Mouse (Mus musculus) liver, postnatal 0 days (tissue): ENCODE measurements around the gene Olfr889. TPM values are rescaled to one million over a fixed set of nuclear protein-coding genes. Genes with fewer than 3 reads are reported as not detected.
"Not testable (repeated sequence)": the region's sequence is repeated elsewhere in the genome, so short reads cannot be mapped to it uniquely, and the experiment has no call there.

Experiments used
- ATAC-seq: fragments of 200-750 bp; cut with Nextera tagmentation; 2 replicates; pipeline ENCODE4 v1.8.0; 2017; ENCODE audit warnings: mild to moderate bottlenecking, moderate library complexity
- DNase-seq: peaks from one replicate; pipeline ENCODE4 v3.0.0-alpha.2; 2016
- H3K27ac ChIP-seq: fragments of 300-500 bp; sonication (generic); 2 replicates; pipeline ENCODE4 v1.5.1; 2014; ENCODE audit warnings: antibody characterized with exemption, moderate library complexity, mild to moderate bottlenecking, low read depth
- H3K27me3 ChIP-seq: fragments of 300-500 bp; sonication (generic); 2 replicates; pipeline ENCODE4 v1.6.1; 2014; ENCODE audit warnings: low read length, control low read depth, mixed read lengths; ENCODE audit not compliant: insufficient read depth
- H3K36me3 ChIP-seq: fragments of 300-500 bp; sonication (generic); replicated peaks from 2 replicates; pipeline ENCODE4 v1.6.1; 2014; ENCODE audit warnings: mild to moderate bottlenecking, control low read depth, low read length, moderate library complexity, mixed read lengths; ENCODE audit not compliant: insufficient read depth
- H3K4me1 ChIP-seq: fragments of 300-500 bp; sonication (generic); 2 replicates; pipeline ENCODE4 v1.6.1; 2014; ENCODE audit warnings: antibody characterized with exemption, mild to moderate bottlenecking, control low read depth; ENCODE audit not compliant: insufficient read depth
- H3K4me2 ChIP-seq: fragments of 300-500 bp; sonication (generic); 2 replicates; pipeline ENCODE4 v1.6.1; 2014; ENCODE audit warnings: low read depth, mild to moderate bottlenecking, low read length, moderate library complexity, mixed read lengths
- H3K4me3 ChIP-seq: fragments of 300-500 bp; sonication (generic); 2 replicates; pipeline ENCODE4 v1.5.1; 2014; ENCODE audit warnings: low read depth, low read length
- H3K9ac ChIP-seq: fragments of 300-500 bp; sonication (generic); replicated peaks from 2 replicates; pipeline ENCODE4 v1.6.1; 2014; ENCODE audit warnings: mild to moderate bottlenecking, moderate library complexity
- H3K9me3 ChIP-seq: fragments of 300-500 bp; sonication (generic); 2 replicates; pipeline ENCODE4 v1.6.1; 2016; ENCODE audit warnings: mild to moderate bottlenecking, control low read depth, low read length, mixed read lengths
- CTCF ChIP-seq: sonication (generic); IDR thresholded peaks from 2 replicates; pipeline ENCODE4 v1.5.1; 2016; ENCODE audit warnings: antibody characterized with exemption, low read depth
- EP300 ChIP-seq: IDR thresholded peaks from 2 replicates; pipeline ENCODE4 v1.6.1; 2016; ENCODE audit warnings: antibody characterized with exemption, low read depth, mild to moderate bottlenecking
- WGBS: fragments of 180-500 bp; shearing (Covaris S2); extraction: QIAGEN DNeasy Blood & Tissue Kit; methylation state at CpG from one replicate; pipeline ENCODE4 v1.1.7; 2014; ENCODE audit not compliant: insufficient replicate concordance; 5-methylcytosine and 5-hydroxymethylcytosine counted together
- polyA plus RNA-seq: library from polyadenylated mRNA; unstranded; fragments of >200 nt; fragmentation: Nextera tagmentation; extraction: Ambion mirVana; gene quantifications from 2 replicates; pipeline ENCODE4 v1.2.1, GENCODE M21; 2015

The Olfr889 gene
- polyA plus RNA-seq = 0.04 TPM in 1 of 2 replicates, not detected in the other

- Histone ChIP-seq H3K4me1 (no peaks in the 10 kb centered on the region), H3K9me3 (no peaks in the 10 kb centered on the region), H3K27ac (no peak within 1 kb of the TSS), H3K4me3 (no peak within 1 kb of the TSS), H3K36me3 (no peaks in the 10 kb centered on the region), H3K9ac (no peak within 1 kb of the TSS), H3K4me2 (no peak within 1 kb of the TSS), H3K27me3 (no peaks in the 10 kb centered on the region)
- DNase-seq (no peak), ATAC-seq (no peak)
- TF ChIP-seq CTCF (no peak), EP300 (no peak)
Measured at GRCm38 (mm10) chr9:38114898-38115297, at the start of gene Olfr889. TSS of gene Olfr889 (plus strand) at chr9:38115198.

GRCm38 (mm10) chr9:38083772-38084171, 31.2 kb upstream of the Olfr889 start, which contains the start of gene Olfr887:
TSS of gene Olfr887 (plus strand) at chr9:38084072.
- H3K4me3 ChIP-seq = no peak within 1 kb of the TSS
- 60% methylated on average over 1 of the region's 1 CpGs for WGBS
- no peak for DNase-seq
- TF ChIP-seq EP300 (no peak), CTCF (no peak)
- H3K36me3 ChIP-seq = no peaks in the 10 kb centered on the region
- no peaks in the 10 kb centered on the region for H3K27me3 ChIP-seq
- H3K4me1 ChIP-seq = no peaks in the 10 kb centered on the region
- no peak within 1 kb of the TSS for H3K27ac ChIP-seq
- no peak within 1 kb of the TSS for H3K4me2 ChIP-seq
- no peaks in the 10 kb centered on the region for H3K9me3 ChIP-seq
- H3K9ac ChIP-seq = no peak within 1 kb of the TSS
- no peak for ATAC-seq

GRCm38 (mm10) chr9:38107828-38108227, 7.2 kb upstream of the Olfr889 start, which contains the start of gene Olfr888:
TSS of gene Olfr888 (plus strand) at chr9:38108128.
- TF ChIP-seq CTCF = no peak
- no peak for TF ChIP-seq EP300
- H3K4me1 ChIP-seq = no peaks in the 10 kb centered on the region
- DNase-seq = no peak
- H3K4me2 ChIP-seq = no peak within 1 kb of the TSS
- no peak within 1 kb of the TSS for H3K9ac ChIP-seq
- H3K27ac ChIP-seq = no peak within 1 kb of the TSS
- ATAC-seq = no peak
- 59% methylated on average over 1 of the region's 1 CpGs for WGBS
- no peak within 1 kb of the TSS for H3K4me3 ChIP-seq
- H3K27me3 ChIP-seq = no peaks in the 10 kb centered on the region
- H3K9me3 ChIP-seq = no peaks in the 10 kb centered on the region
- H3K36me3 ChIP-seq = no peaks in the 10 kb centered on the region

- no peak for DNase-seq
- Histone ChIP-seq H3K27ac (no peak within 1 kb of the TSS), H3K27me3 (no peaks in the 10 kb centered on the region), H3K4me3 (no peak within 1 kb of the TSS), H3K36me3 (no peaks in the 10 kb centered on the region), H3K9ac (no peak within 1 kb of the TSS), H3K9me3 (no peaks in the 10 kb centered on the region), H3K4me2 (no peak within 1 kb of the TSS), H3K4me1 (no peaks in the 10 kb centered on the region)
- no peak for ATAC-seq
- no peak for TF ChIP-seq CTCF
- TF ChIP-seq EP300 = no peak
Measured at GRCm38 (mm10) chr9:38142217-38142616, 27.2 kb downstream of the Olfr889 start, which contains the start of gene Olfr890. TSS of gene Olfr890 (plus strand) at chr9:38142517.

- ATAC-seq, H3K9ac ChIP-seq, H3K27ac ChIP-seq, H3K36me3 ChIP-seq, H3K4me3 ChIP-seq, H3K27me3 ChIP-seq, H3K9me3 ChIP-seq, DNase-seq, H3K4me2 ChIP-seq, H3K4me1 ChIP-seq: not testable (repeated sequence)
- WGBS = 49% methylated on average over 2 of the region's 2 CpGs
Measured at GRCm38 (mm10) chr9:38168341-38168740, 53.3 kb downstream of the Olfr889 start.

Other genes starting within 250 kb of the Olfr889 start
- not detected in 2 replicates for gene Olfr145, start 218.5 kb upstream of the Olfr889 start, polyA plus RNA-seq
- gene Olfr878, start 197.4 kb upstream of the Olfr889 start, polyA plus RNA-seq = not detected in 2 replicates
- not detected in 2 replicates for gene Olfr881, start 123.4 kb upstream of the Olfr889 start, polyA plus RNA-seq
- not detected in 2 replicates for gene Olfr883, start 89.4 kb upstream of the Olfr889 start, polyA plus RNA-seq
- not detected in 2 replicates for gene Olfr884, start 68.6 kb upstream of the Olfr889 start, polyA plus RNA-seq
- not detected in 2 replicates for gene Olfr885, start 53.9 kb upstream of the Olfr889 start, polyA plus RNA-seq
- not detected in 2 replicates for gene Olfr887, start 31.1 kb upstream of the Olfr889 start, polyA plus RNA-seq
- gene Olfr888, start 7.1 kb upstream of the Olfr889 start, polyA plus RNA-seq = not detected in 2 replicates
- gene Olfr890, start 27.3 kb downstream of the Olfr889 start, polyA plus RNA-seq = not detected in 2 replicates
- not detected in 2 replicates for gene Olfr891, start 65.6 kb downstream of the Olfr889 start, polyA plus RNA-seq
- gene Olfr893, start 93.2 kb downstream of the Olfr889 start, polyA plus RNA-seq = not detected in 2 replicates
- gene Olfr894, start 102.9 kb downstream of the Olfr889 start, polyA plus RNA-seq = not detected in 2 replicates
- not detected in 2 replicates for gene Olfr143, start 137.6 kb downstream of the Olfr889 start, polyA plus RNA-seq
- gene Olfr895, start 152.7 kb downstream of the Olfr889 start, polyA plus RNA-seq = not detected in 2 replicates
- not detected in 2 replicates for gene Olfr896-ps1, start 175.9 kb downstream of the Olfr889 start, polyA plus RNA-seq
- not detected in 2 replicates for gene Olfr25, start 213.9 kb downstream of the Olfr889 start, polyA plus RNA-seq
- not detected in 2 replicates for gene Olfr898, start 233.2 kb downstream of the Olfr889 start, polyA plus RNA-seq